ENCODE assay signal across 10 mouse cellular contexts in genomic region chr4:126199556-126199955, GRCm38 (mm10). TPM values are rescaled to one million over a fixed set of nuclear protein-coding genes. Genes with fewer than 3 reads are reported as not detected.
DNase-seq lines count a peak whose midpoint lies in the region; ATAC-seq and TF ChIP-seq lines count a peak whose summit lies in the region.
"Had no signal": no experiment of that assay in that cellular context is flagged by ENCODE, and none has a peak within 500 bp of the region (broad histone marks: within the 10 kb centered on the region; RNA-seq: fewer than 3 reads in every experiment).

No protein-coding gene starts in this region.

- 60% methylated on average over 6 of the region's 6 CpGs for WGBS in intestine, embryonic 16.5 days

- peak overlapping the region; percentile 73 for H3K27ac ChIP-seq in testis, adult 2 months (ENCODE audit: control insufficient read depth, insufficient read depth, low read depth, low read length)
- H3K27ac ChIP-seq in intestine, embryonic 16.5 days (ENCODE audit: low read length) = no peak overlapping the region

- no peaks in the 10 kb centered on the region; the same call in none of the 2 replicates for H3K36me3 ChIP-seq in testis, adult 2 months (ENCODE audit: control insufficient read depth, insufficient read depth, low read length)
- H3K36me3 ChIP-seq in intestine, embryonic 16.5 days (ENCODE audit: control insufficient read depth, insufficient read depth, low read length) = no peaks in the 10 kb centered on the region

- H3K9me3 ChIP-seq in intestine, embryonic 16.5 days (ENCODE audit: control insufficient read depth, low read length) = no peaks in the 10 kb centered on the region

- peaks cover 15% of the 10 kb centered on the region for H3K4me1 ChIP-seq in testis, adult 2 months (ENCODE audit: control insufficient read depth, insufficient read depth, low read length)
- H3K4me1 ChIP-seq in intestine, embryonic 16.5 days (ENCODE audit: control insufficient read depth, insufficient read depth, low read length) = peaks cover 37% of the 10 kb centered on the region

- TF ChIP-seq POLR2A in testis, adult 2 months (IDR thresholded peaks at IDR 0.05; ENCODE audit: control insufficient read depth, low read depth, low read length) = no peak

- peak overlapping the region; percentile 83 for H3K4me2 ChIP-seq in intestine, embryonic 16.5 days (ENCODE audit: low read depth, low read length)

- H3K4me3 ChIP-seq in testis, adult 2 months (ENCODE audit: control insufficient read depth, low read depth, low read length) = peak overlapping the region; percentile 78
- no peak overlapping the region for H3K4me3 ChIP-seq in intestine, embryonic 16.5 days (ENCODE audit: low read length)

- ATAC-seq in intestine, embryonic 16.5 days = no peak

- no peak overlapping the region for H3K9ac ChIP-seq in intestine, embryonic 16.5 days (ENCODE audit: low read depth, low read length)

- peak; percentile 92 for DNase-seq in heart, adult 11 months
- DNase-seq in heart, postnatal 4 days = no peak
- DNase-seq in testis, postnatal 10 days (ENCODE audit: low spot score) = no peak
- DNase-seq in right cerebral cortex, postnatal 10 days (ENCODE audit: low spot score in 2 of 2) = no peak
- DNase-seq in left cerebral cortex, postnatal 36 days (ENCODE audit: low spot score in 2 of 2) = no peak
- DNase-seq in layer of hippocampus, adult 9-10 months (ENCODE audit: low spot score) = no peak
- DNase-seq: cerebellum, adult 9-11 months; kidney, adult 2 months had no signal

- TF ChIP-seq CTCF in testis, adult 2 months (IDR thresholded peaks at IDR 0.05; ENCODE audit: control insufficient read depth, insufficient read depth, insufficient replicate concordance, low read depth, low read length) = no peak

- H3K27me3 ChIP-seq in testis, adult 2 months (ENCODE audit: control insufficient read depth, insufficient read depth, low read length) = no peaks in the 10 kb centered on the region
- H3K27me3 ChIP-seq in intestine, embryonic 16.5 days (replicated peaks; ENCODE audit: control insufficient read depth, insufficient read depth, low read length) = no peaks in the 10 kb centered on the region

- intact Hi-C loops in left cerebral cortex, postnatal 36 days (cut with DNase I) = no loop called here

RNA-seq across cellular contexts. Expression of gene Thrap3, which starts 3.0 kb away (rescaled TPM):
- 100 to 1,000 TPM; 226 TPM for total RNA-seq in heart, postnatal 4 days (2021)
- 48.4 and 56.8 TPM in 2 replicates for polyA plus RNA-seq in testis, adult 2 months (2012; rRNA removed)
- 132 and 141 TPM in 2 replicates for polyA plus RNA-seq in intestine, embryonic 16.5 days (2015; fragmentation: Nextera tagmentation; extraction: Ambion mirVana)
- total RNA-seq in left cerebral cortex, postnatal 36 days (2021) = 100 to 1,000 TPM; 134 to 159 TPM

RNA-seq across cellular contexts. Expression of gene Sh3d21, which starts 36.3 kb away (rescaled TPM):
- total RNA-seq in heart, postnatal 4 days (2021) = 1 to 10 TPM; 1.6 to 1.8 TPM
- 285 and 337 TPM in 2 replicates for polyA plus RNA-seq in testis, adult 2 months (2012; rRNA removed)
- polyA plus RNA-seq in intestine, embryonic 16.5 days (2015; fragmentation: Nextera tagmentation; extraction: Ambion mirVana) = 13.2 and 13.9 TPM in 2 replicates
- total RNA-seq in left cerebral cortex, postnatal 36 days (2021) = under 1 TPM; 0.76 to 0.77 TPM

RNA-seq across cellular contexts. Expression of gene Eva1b, which starts 52.0 kb away (rescaled TPM):
- total RNA-seq in heart, postnatal 4 days (2021) = 10 to 100 TPM; 27.3 to 29.3 TPM
- 5.4 and 6.2 TPM in 2 replicates for polyA plus RNA-seq in testis, adult 2 months (2012; rRNA removed)
- 34.7 and 35.4 TPM in 2 replicates for polyA plus RNA-seq in intestine, embryonic 16.5 days (2015; fragmentation: Nextera tagmentation; extraction: Ambion mirVana)
- total RNA-seq in left cerebral cortex, postnatal 36 days (2021) = 1 to 10 TPM; 3.0 to 3.8 TPM

RNA-seq across cellular contexts. Expression of gene Map7d1, which starts 56.6 kb away (rescaled TPM):
- 100 to 1,000 TPM; 182 to 197 TPM for total RNA-seq in heart, postnatal 4 days (2021)
- 6.0 and 7.5 TPM in 2 replicates for polyA plus RNA-seq in testis, adult 2 months (2012; rRNA removed)
- 13.1 and 16.7 TPM in 2 replicates for polyA plus RNA-seq in intestine, embryonic 16.5 days (2015; fragmentation: Nextera tagmentation; extraction: Ambion mirVana)
- 100 to 1,000 TPM; 288 TPM for total RNA-seq in left cerebral cortex, postnatal 36 days (2021)

Comparison
In these comparisons a context has a peak if more than half of its experiments do, and no peak if none do; other contexts are left out.
1. RNA of gene Eva1b, which starts 52.0 kb away (total RNA-seq): 27.3 to 29.3 TPM in heart, postnatal 4 days; 3.0 to 3.8 TPM in left cerebral cortex, postnatal 36 days; every median in the first group is over 4 times any median in the second.